Mouse (Mus musculus): ENCODE data around the gene Arg2. TPM values are rescaled to one million over a fixed set of nuclear protein-coding genes. Genes with fewer than 3 reads are reported as not detected.
"Not testable (repeated sequence)": the region's sequence is repeated elsewhere in the genome, so short reads cannot be mapped to it uniquely, and the experiment has no call there.

Arg2 gene
- polyA plus RNA-seq, 1 experiment = not detected

- H3K4me1 ChIP-seq (ENCODE audit: control insufficient read depth, insufficient read depth, low read length) = peaks cover under 1% of the 10 kb centered on the region; the same call in 1 of the 2 replicates
- no peak overlapping the region for H3K4me3 ChIP-seq (ENCODE audit: insufficient read depth, low read length)
- no peak for TF ChIP-seq CTCF (IDR thresholded peaks at IDR 0.05; ENCODE audit: borderline replicate concordance, insufficient read depth, low read length)
- TF ChIP-seq POLR2A (IDR thresholded peaks at IDR 0.05; ENCODE audit: low read depth, low read length) = no peak
- no peak overlapping the region for H3K27ac ChIP-seq (ENCODE audit: insufficient read depth, low read length)
These were observed 32.3 kb downstream of the Arg2 start for GRCm38 (mm10) chr12:79162876-79163275.

- H3K27ac ChIP-seq (ENCODE audit: insufficient read depth, low read length) = no peak overlapping the region
- no peak overlapping the region for H3K4me3 ChIP-seq (ENCODE audit: insufficient read depth, low read length)
- no peak for TF ChIP-seq CTCF (IDR thresholded peaks at IDR 0.05; ENCODE audit: borderline replicate concordance, insufficient read depth, low read length)
- TF ChIP-seq POLR2A (IDR thresholded peaks at IDR 0.05; ENCODE audit: low read depth, low read length) = no peak
- peaks cover 14% of the 10 kb centered on the region for H3K4me1 ChIP-seq (ENCODE audit: control insufficient read depth, insufficient read depth, low read length)
These were observed 38.6 kb downstream of the Arg2 start for GRCm38 (mm10) chr12:79169173-79169572.

GRCm38 (mm10) chr12:79170421-79170820 is 39.8 kb downstream of the Arg2 start:
- Histone ChIP-seq H3K27ac (ENCODE audit: insufficient read depth, low read length) (no peak overlapping the region), H3K4me3 (ENCODE audit: insufficient read depth, low read length) (no peak overlapping the region), H3K4me1 (ENCODE audit: control insufficient read depth, insufficient read depth, low read length) (peaks cover 14% of the 10 kb centered on the region)
- TF ChIP-seq CTCF (IDR thresholded peaks at IDR 0.05; ENCODE audit: borderline replicate concordance, insufficient read depth, low read length) (no peak), POLR2A (IDR thresholded peaks at IDR 0.05; ENCODE audit: low read depth, low read length) (no peak)

- H3K27ac ChIP-seq (ENCODE audit: insufficient read depth, low read length) = peak overlapping the region; percentile 75; the same call in 1 of the 2 replicates
- peak overlapping the region; percentile 89 for H3K4me3 ChIP-seq (ENCODE audit: insufficient read depth, low read length)
- H3K4me1 ChIP-seq (ENCODE audit: control insufficient read depth, insufficient read depth, low read length) = peaks cover 14% of the 10 kb centered on the region
- TF ChIP-seq POLR2A (IDR thresholded peaks at IDR 0.05; ENCODE audit: low read depth, low read length) (no peak), CTCF (IDR thresholded peaks at IDR 0.05; ENCODE audit: borderline replicate concordance, insufficient read depth, low read length) (no peak)
These were observed 40.9 kb downstream of the Arg2 start for GRCm38 (mm10) chr12:79171269-79171995.

- H3K4me1 ChIP-seq (ENCODE audit: control insufficient read depth, insufficient read depth, low read length) = peaks cover 14% of the 10 kb centered on the region
These were observed 41.7 kb downstream of the Arg2 start, which contains the start of gene Vti1b for GRCm38 (mm10) chr12:79172019-79172941. Vti1b (minus strand) TSS chr12:79172667.

GRCm38 (mm10) chr12:79173721-79174120 is 43.1 kb downstream of the Arg2 start:
- no peak for TF ChIP-seq CTCF (IDR thresholded peaks at IDR 0.05; ENCODE audit: borderline replicate concordance, insufficient read depth, low read length)
- no peak for TF ChIP-seq POLR2A (IDR thresholded peaks at IDR 0.05; ENCODE audit: low read depth, low read length)
- Histone ChIP-seq H3K4me1 (ENCODE audit: control insufficient read depth, insufficient read depth, low read length) (peaks cover 9% of the 10 kb centered on the region), H3K4me3 (ENCODE audit: insufficient read depth, low read length) (no peak overlapping the region), H3K27ac (ENCODE audit: insufficient read depth, low read length) (no peak overlapping the region)

More at GRCm38 (mm10) chr12:79172019-79172941, 41.7 kb downstream of the Arg2 start, which contains the start of gene Vti1b:
- TF ChIP-seq POLR2A (IDR thresholded peaks at IDR 0.05; ENCODE audit: low read depth, low read length) (peak; percentile 75), CTCF (IDR thresholded peaks at IDR 0.05; ENCODE audit: borderline replicate concordance, insufficient read depth, low read length) (peak; percentile 29; the same call in 1 of the 2 replicates)
- Histone ChIP-seq H3K27ac (ENCODE audit: insufficient read depth, low read length) (peak within 1 kb of the TSS; percentile 75), H3K4me3 (ENCODE audit: insufficient read depth, low read length) (peak within 1 kb of the TSS; percentile 89)

- no peak overlapping the region for H3K27ac ChIP-seq (ENCODE audit: insufficient read depth, low read length)
- TF ChIP-seq CTCF (IDR thresholded peaks at IDR 0.05; ENCODE audit: borderline replicate concordance, insufficient read depth, low read length) = no peak
- TF ChIP-seq POLR2A (IDR thresholded peaks at IDR 0.05; ENCODE audit: low read depth, low read length) = no peak
- H3K4me1 ChIP-seq (ENCODE audit: control insufficient read depth, insufficient read depth, low read length) = peaks cover 4% of the 10 kb centered on the region; the same call in 1 of the 2 replicates
- H3K4me3 ChIP-seq (ENCODE audit: insufficient read depth, low read length) = no peak overlapping the region
These were observed 45.4 kb downstream of the Arg2 start for GRCm38 (mm10) chr12:79175998-79176397.

DNA sequence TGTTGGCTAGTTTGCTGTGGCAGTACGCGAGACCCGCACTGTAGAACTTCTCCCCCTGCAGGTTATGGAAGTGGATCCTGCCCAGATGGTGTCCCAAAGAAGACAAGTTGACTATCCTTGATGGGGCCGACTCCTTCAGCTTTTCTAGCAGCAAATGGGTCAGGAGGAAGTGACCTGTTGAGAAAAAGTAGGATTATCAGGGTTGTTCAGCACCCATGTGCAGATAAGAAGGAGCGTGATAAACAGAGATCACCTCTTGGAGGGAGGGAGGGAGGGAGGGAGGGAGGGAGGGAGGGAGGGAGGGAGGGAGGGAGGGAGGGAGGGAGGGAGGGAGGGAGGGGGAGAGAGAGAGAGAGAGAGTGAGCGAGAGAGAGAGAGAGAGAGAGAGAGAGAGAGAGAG is 54.6 kb downstream of the Arg2 start:
- not testable (repeated sequence) for H3K4me1 ChIP-seq (ENCODE audit: control insufficient read depth, insufficient read depth, low read length); H3K4me3 ChIP-seq (ENCODE audit: insufficient read depth, low read length); H3K27ac ChIP-seq (ENCODE audit: insufficient read depth, low read length)

DNA sequence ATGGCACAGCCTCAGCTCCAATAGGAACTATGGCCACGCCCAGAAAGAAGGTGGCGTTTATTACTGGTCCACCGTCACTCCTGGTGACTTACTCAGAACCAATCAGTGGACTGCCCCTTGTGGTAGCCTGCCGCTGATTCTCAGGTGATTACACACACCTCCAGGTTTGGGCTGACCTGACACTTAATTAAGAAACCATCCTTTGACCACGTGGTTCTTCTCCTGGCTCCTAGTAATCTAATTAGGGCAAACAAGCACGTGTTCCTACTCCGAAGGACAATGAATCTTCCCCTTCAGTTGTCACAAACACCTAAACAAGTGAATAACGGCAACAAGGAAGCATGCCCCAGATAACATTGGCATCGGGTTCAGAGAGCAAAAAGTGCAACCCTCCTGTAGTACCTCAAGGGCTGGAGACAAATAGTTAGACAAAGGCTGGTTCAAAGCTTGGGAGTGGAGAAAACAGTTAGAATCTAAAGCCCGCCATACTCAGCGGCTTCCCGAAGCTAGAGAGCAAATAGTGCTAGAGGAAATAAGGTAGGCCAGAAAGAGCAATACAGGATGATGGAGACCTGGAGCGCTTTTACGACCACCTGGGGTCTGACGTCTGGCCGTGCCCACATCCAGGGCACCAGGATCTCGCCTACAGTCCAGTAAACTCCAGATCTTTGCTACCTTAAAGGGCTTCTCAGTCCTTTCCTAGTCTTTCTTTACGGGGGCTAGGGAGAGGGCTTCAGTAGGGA is 60.5 kb downstream of the Arg2 start:
- no peak overlapping the region for H3K27ac ChIP-seq (ENCODE audit: insufficient read depth, low read length)
- TF ChIP-seq POLR2A (IDR thresholded peaks at IDR 0.05; ENCODE audit: low read depth, low read length) = 0 out of 2 replicates have a peak, but pooled peaks have one; percentile 15
- TF ChIP-seq CTCF (IDR thresholded peaks at IDR 0.05; ENCODE audit: borderline replicate concordance, insufficient read depth, low read length) = no peak
- peak overlapping the region; percentile 86 for H3K4me3 ChIP-seq (ENCODE audit: insufficient read depth, low read length)
- H3K4me1 ChIP-seq (ENCODE audit: control insufficient read depth, insufficient read depth, low read length) = no peaks in the 10 kb centered on the region

Measured in embryonic fibroblast, embryonic 13.5 days (primary cell).